Mouse (Mus musculus): ENCODE measurements around the gene BC030867.

BC030867 gene

GRCm38 (mm10) chr11:102221243-102221953 is 27.3 kb upstream of the BC030867 start:
- intact Hi-C loops (cut with DNase I): loop anchor here (10.0 kb wide), 1 partner anchor 67 kb away; the partner anchor contains the start of gene Tmem101

GRCm38 (mm10) chr11:102221954-102222351 is 26.7 kb upstream of the BC030867 start:
- intact Hi-C loops (cut with DNase I): loop anchor here (10.0 kb wide), 1 partner anchor 67 kb away; the partner anchor contains the start of gene Tmem101

GRCm38 (mm10) chr11:102223166-102223565 is 25.5 kb upstream of the BC030867 start:
- intact Hi-C loops (cut with DNase I): loop anchor here (10.0 kb wide), 1 partner anchor 68 kb away; the partner anchor contains the start of gene Tmem101

GRCm38 (mm10) chr11:102224686-102225085 is 24.0 kb upstream of the BC030867 start:
- intact Hi-C loops (cut with DNase I): loop anchor here (5.0 to 10.0 kb wide), 2 partner anchors 32 to 70 kb away; partner anchors contain the start of gene Tmem101

GRCm38 (mm10) chr11:102225221-102225620 is 23.5 kb upstream of the BC030867 start:
- intact Hi-C loops (cut with DNase I): loop anchor here (5.0 to 10.0 kb wide), 2 partner anchors 33 to 70 kb away; partner anchors contain the start of gene Tmem101

GRCm38 (mm10) chr11:102226067-102226978 is 22.4 kb upstream of the BC030867 start:
- intact Hi-C loops (cut with DNase I): loop anchor here (5.0 to 10.0 kb wide), 2 partner anchors 34 to 72 kb away; partner anchors contain the start of gene Tmem101

GRCm38 (mm10) chr11:102227270-102228190 is 21.2 kb upstream of the BC030867 start:
- intact Hi-C loops (cut with DNase I): loop anchor here (5.0 to 10.0 kb wide), 2 partner anchors 35 to 73 kb away; partner anchors contain the start of gene Tmem101

GRCm38 (mm10) chr11:102228191-102228545 is 20.5 kb upstream of the BC030867 start:
- intact Hi-C loops (cut with DNase I): loop anchor here (5.0 to 10.0 kb wide), 2 partner anchors 36 to 73 kb away; partner anchors contain the start of gene Tmem101

- intact Hi-C loops (cut with DNase I): loop anchor here (5.0 to 10.0 kb wide), 2 partner anchors 36 to 74 kb away; partner anchors contain the start of gene Tmem101
Observed at GRCm38 (mm10) chr11:102228646-102229268, 19.9 kb upstream of the BC030867 start.

GRCm38 (mm10) chr11:102229331-102229953 is 19.2 kb upstream of the BC030867 start:
- intact Hi-C loops (cut with DNase I): loop anchor here (5.0 to 10.0 kb wide), 2 partner anchors 37 to 75 kb away; partner anchors contain the start of gene Tmem101

- intact Hi-C loops (cut with DNase I): no loop called here
Observed at GRCm38 (mm10) chr11:102230006-102230741, 18.5 kb upstream of the BC030867 start, which contains the start of gene Hdac5. Gene Hdac5 (minus strand): TSS chr11:102230166.

GRCm38 (mm10) chr11:102236022-102236421 is 12.7 kb upstream of the BC030867 start:
- intact Hi-C loops (cut with DNase I): no loop called here

GRCm38 (mm10) chr11:102240636-102241035 is 8.0 kb upstream of the BC030867 start:
- intact Hi-C loops (cut with DNase I): no loop called here

GRCm38 (mm10) chr11:102241246-102241645 is 7.4 kb upstream of the BC030867 start:
- intact Hi-C loops (cut with DNase I): no loop called here

- intact Hi-C loops (cut with DNase I): no loop called here
Observed at GRCm38 (mm10) chr11:102241874-102242273, 6.8 kb upstream of the BC030867 start.

GRCm38 (mm10) chr11:102244926-102245449 is 3.7 kb upstream of the BC030867 start:
- intact Hi-C loops (cut with DNase I): no loop called here

- intact Hi-C loops (cut with DNase I): no loop called here
Observed at GRCm38 (mm10) chr11:102245581-102246272, 3.0 kb upstream of the BC030867 start.

- intact Hi-C loops (cut with DNase I): no loop called here
Observed at GRCm38 (mm10) chr11:102246273-102246635, 2.4 kb upstream of the BC030867 start.

Data from adrenal gland (tissue).